ENCODE assay signal across 25 mouse cellular contexts in the genomic region with DNA sequence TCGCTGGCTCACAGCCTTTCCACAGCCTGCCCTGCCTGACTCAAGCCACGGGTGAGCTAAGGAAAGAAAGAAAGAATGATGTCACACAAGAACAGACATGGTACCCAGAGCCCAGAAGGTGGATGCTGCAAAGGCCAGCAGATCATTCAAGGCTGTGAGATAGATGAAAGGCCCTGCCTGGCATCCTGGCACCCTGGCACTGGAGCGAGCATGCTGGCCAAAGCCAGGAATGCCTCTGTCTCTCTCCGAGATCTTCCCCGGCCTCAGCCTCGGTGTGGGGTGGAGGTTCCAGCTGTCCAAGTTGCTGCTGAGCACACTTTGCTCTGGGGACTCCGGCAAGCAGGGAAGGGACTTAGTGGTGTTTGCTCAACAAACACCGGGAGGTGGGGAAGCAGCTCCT.
"Had no signal": no experiment of that assay in that cellular context is flagged by ENCODE, and none has a peak within 500 bp of the region (broad histone marks: within the 10 kb centered on the region; RNA-seq: fewer than 3 reads in every experiment).

No protein-coding gene starts in this region.

- H3K27me3 ChIP-seq: hindbrain, embryonic 15.5 days had no signal

- H3K36me3 ChIP-seq: heart, embryonic 13.5 days; heart, embryonic 15.5 days; hindbrain, embryonic 13.5 days; hindbrain, embryonic 15.5 days; kidney, embryonic 15.5 days; limb, embryonic 13.5 days; limb, embryonic 15.5 days; liver, embryonic 12.5 days had no signal

- H3K4me1 ChIP-seq: heart, embryonic 13.5 days; heart, embryonic 15.5 days; hindbrain, embryonic 15.5 days; kidney, embryonic 15.5 days; limb, embryonic 13.5 days; liver, embryonic 12.5 days had no signal

- H3K4me3 ChIP-seq: heart, adult 2 months; heart, embryonic 13.5 days; heart, embryonic 15.5 days; hindbrain, embryonic 13.5 days; hindbrain, embryonic 15.5 days; kidney, embryonic 15.5 days; limb, embryonic 13.5 days; limb, embryonic 15.5 days; liver, embryonic 12.5 days had no signal

- ATAC-seq: hindbrain, postnatal 0 days; intestine, embryonic 16.5 days; liver, embryonic 12.5 days had no signal

- H3K9ac ChIP-seq: heart, embryonic 13.5 days; heart, embryonic 15.5 days; hindbrain, embryonic 13.5 days; hindbrain, embryonic 15.5 days; kidney, embryonic 15.5 days; limb, embryonic 13.5 days; limb, embryonic 15.5 days; liver, embryonic 12.5 days had no signal

- DNase-seq: gastrocnemius, postnatal 14 days; gastrocnemius, postnatal 36 days; heart, adult 11 months; heart, adult 2 months; heart, postnatal 14 days; heart, postnatal 36 days; kidney, adult 11 months; kidney, adult 2 months; kidney, adult 9 months; kidney, postnatal 14 days; kidney, postnatal 36 days; layer of hippocampus, adult 9-11 months; layer of hippocampus, postnatal 36 days had no signal

- H3K27ac ChIP-seq: heart, adult 2 months; heart, embryonic 13.5 days; heart, embryonic 15.5 days; hindbrain, embryonic 13.5 days; hindbrain, embryonic 15.5 days; hindbrain, postnatal 0 days; kidney, embryonic 15.5 days; kidney, postnatal 0 days; limb, embryonic 13.5 days; limb, embryonic 15.5 days; liver, embryonic 12.5 days had no signal

- H3K9me3 ChIP-seq: heart, embryonic 15.5 days; hindbrain, embryonic 13.5 days; hindbrain, embryonic 15.5 days had no signal

- H3K4me2 ChIP-seq: heart, embryonic 11.5 days; heart, embryonic 13.5 days; heart, embryonic 15.5 days; hindbrain, embryonic 13.5 days; hindbrain, embryonic 15.5 days; kidney, embryonic 15.5 days; limb, embryonic 13.5 days; limb, embryonic 15.5 days; liver, embryonic 12.5 days had no signal
